Mouse (Mus musculus) cerebellum, adult (tissue): ENCODE data around the gene Vmn1r87.

Experiments used
- ATAC-seq: cut with Nextera tagmentation; 2 replicates; pipeline ENCODE4 v1.9.2; 2017; ENCODE audit warnings: mild to moderate bottlenecking, moderate library complexity, mixed read lengths; ENCODE audit not compliant: insufficient number of reproducible peaks, low FRiP score, low TSS enrichment

Gene Vmn1r87

GRCm38 (mm10) chr7:13140057-13140456 lies at the start of gene Vmn1r87:
Gene Vmn1r87 (minus strand): TSS chr7:13140157.
- ATAC-seq, result no peak

- ATAC-seq, result no peak
Measured at GRCm38 (mm10) chr7:13159268-13159667, 19.3 kb upstream of the Vmn1r87 start, which contains the start of gene Vmn1r88. Gene Vmn1r88 (plus strand): TSS chr7:13159568.

GRCm38 (mm10) chr7:13137340-13137739 lies 2.6 kb downstream of the Vmn1r87 start:
- ATAC-seq, result no peak

DNA sequence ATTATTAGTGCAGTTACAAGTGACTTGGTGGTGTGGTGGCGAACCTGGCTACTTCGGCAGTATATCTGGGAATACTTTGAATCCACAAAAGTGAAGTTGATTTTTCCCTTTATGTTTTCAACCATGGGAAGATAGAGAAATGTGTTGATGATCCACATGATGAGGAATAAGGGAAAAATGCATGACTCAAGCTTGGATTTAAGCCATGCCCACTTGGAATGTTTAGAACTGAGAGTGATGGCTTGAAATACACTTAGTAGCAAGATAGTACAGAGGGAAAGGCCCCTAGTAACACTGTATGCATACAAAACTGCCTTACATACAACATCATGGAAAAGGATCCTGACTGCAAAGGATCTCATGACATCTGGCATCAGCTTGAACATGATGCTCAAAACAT lies 8.1 kb downstream of the Vmn1r87 start:
- ATAC-seq, result no peak

DNA sequence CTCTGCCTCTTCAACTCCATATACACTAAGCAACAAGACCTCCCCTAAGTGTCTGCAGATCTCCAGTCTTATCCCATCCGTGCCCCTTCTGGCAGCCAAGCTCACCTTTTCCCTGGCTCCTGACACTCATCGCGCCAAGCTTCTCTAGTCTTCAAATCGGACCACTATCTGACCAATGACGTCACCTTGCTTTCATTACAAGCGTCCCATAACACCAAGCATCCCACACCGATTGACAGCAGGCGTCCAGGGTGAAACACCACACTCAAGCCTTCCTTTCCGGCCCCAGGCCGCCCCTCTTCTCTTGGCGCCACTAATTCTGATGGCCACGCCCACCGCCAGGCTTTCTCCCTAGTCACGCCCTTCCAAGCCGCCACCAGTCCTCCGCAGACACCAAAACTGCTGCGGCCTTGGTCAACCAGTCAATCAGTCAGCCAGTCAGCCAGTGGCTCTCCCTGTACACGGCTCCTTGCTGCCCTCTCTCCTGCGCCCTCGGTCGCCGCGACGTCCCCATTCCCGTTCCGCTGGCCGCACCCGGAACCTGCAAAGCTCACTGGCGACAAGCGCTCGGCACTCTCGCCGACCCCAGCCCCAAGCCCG lies 16.3 kb downstream of the Vmn1r87 start:
- peak; percentile 56; the same call in 1 of the 2 replicates for ATAC-seq

DNA sequence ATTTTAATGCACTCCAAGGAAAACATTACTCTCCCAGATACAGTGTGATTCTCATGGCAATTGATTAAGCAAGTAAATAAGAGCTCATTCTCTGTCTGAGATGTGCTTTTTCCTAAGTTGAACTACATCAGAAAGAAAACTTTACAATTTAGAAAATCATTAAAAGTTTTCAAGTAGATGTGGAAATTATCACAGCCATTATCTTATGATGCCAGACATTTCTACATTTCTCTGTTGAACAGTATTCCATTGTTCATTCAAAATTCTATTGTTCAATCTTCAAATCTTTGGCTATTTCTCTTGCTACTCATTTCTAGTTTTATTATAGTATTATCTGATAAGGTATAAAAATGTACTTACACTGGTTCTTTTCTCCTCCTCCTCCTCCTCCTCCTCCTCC lies 20.1 kb downstream of the Vmn1r87 start, which contains the start of gene Vmn1r86:
Gene Vmn1r86 (minus strand): TSS at position 101 of the 400 bp plus-strand sequence.
- no peak for ATAC-seq

GRCm38 (mm10) chr7:13095073-13095472 lies 44.9 kb downstream of the Vmn1r87 start, which contains the start of gene Vmn1r85:
Gene Vmn1r85 (minus strand): TSS chr7:13095173.
- ATAC-seq, result no peak
